Mouse (Mus musculus) lung, embryonic 16.5 days (tissue): ENCODE measurements at regions not wholly inside any gene's neighbourhood (a gene's known extent, or its start where the extent isn't known, plus 50 kb on each side); places are given as distances from the start of the nearest gene placed in this dataset.

ENCODE experiments used
- ATAC-seq: fragments of 200-750 bp; cut with Nextera tagmentation; 2 replicates; pipeline ENCODE4 v1.8.0; 2017; ENCODE audit warnings: low read depth, mild to moderate bottlenecking, moderate library complexity
- H3K27ac ChIP-seq: fragments of 300-500 bp; sonication (generic); 2 replicates; pipeline ENCODE4 v1.5.1; 2014; ENCODE audit warnings: mild to moderate bottlenecking, control low read depth, low read length
- H3K27me3 ChIP-seq: fragments of 300-500 bp; sonication (generic); 2 replicates; pipeline ENCODE4 v1.6.1; 2014; ENCODE audit warnings: low read depth, low read length, mixed read lengths; ENCODE audit not compliant: control insufficient read depth, insufficient read depth
- H3K36me3 ChIP-seq: fragments of 300-500 bp; sonication (generic); 2 replicates; pipeline ENCODE4 v1.6.1; 2014; ENCODE audit warnings: low read length; ENCODE audit not compliant: control insufficient read depth, insufficient read depth
- H3K4me1 ChIP-seq: fragments of 300-500 bp; sonication (generic); replicated peaks from 2 replicates; pipeline ENCODE4 v1.6.1; 2014; ENCODE audit warnings: low read length, mixed read lengths; ENCODE audit not compliant: control insufficient read depth, insufficient read depth
- H3K4me2 ChIP-seq: fragments of 300-500 bp; sonication (generic); 2 replicates; pipeline ENCODE4 v1.6.1; 2014; ENCODE audit warnings: low read depth, low read length, control low read depth
- H3K4me3 ChIP-seq: fragments of 300-500 bp; sonication (generic); 2 replicates; pipeline ENCODE4 v1.5.1; 2014; ENCODE audit warnings: mild to moderate bottlenecking, low read length, control low read depth
- H3K9ac ChIP-seq: fragments of 300-500 bp; sonication (generic); 2 replicates; pipeline ENCODE4 v1.6.1; 2014; ENCODE audit warnings: low read length, control low read depth
- H3K9me3 ChIP-seq: fragments of 300-500 bp; sonication (generic); 2 replicates; pipeline ENCODE4 v1.6.1; 2016; ENCODE audit warnings: low read length; ENCODE audit not compliant: control insufficient read depth
- WGBS: fragments of 180-500 bp; shearing (Covaris S2); extraction: QIAGEN DNeasy Blood & Tissue Kit; methylation state at CpG from one replicate; pipeline ENCODE4 v1.1.7; 2014; 5-methylcytosine and 5-hydroxymethylcytosine counted together

GRCm38 (mm10) chr13:83328488-83328887 lies 175.3 kb upstream of the Mef2c start:
- Histone ChIP-seq H3K4me2 (no peak overlapping the region), H3K27ac (no peak overlapping the region), H3K36me3 (no peaks in the 10 kb centered on the region), H3K4me1 (no peaks in the 10 kb centered on the region), H3K4me3 (no peak overlapping the region), H3K9ac (no peak overlapping the region), H3K27me3 (no peaks in the 10 kb centered on the region), H3K9me3 (no peaks in the 10 kb centered on the region)
- 59% methylated on average over 4 of the region's 4 CpGs for WGBS
- no peak for ATAC-seq

- H3K36me3 ChIP-seq: no peaks in the 10 kb centered on the region
- no peak overlapping the region for H3K4me3 ChIP-seq
- ATAC-seq: no peak
- 57% methylated on average over 5 of the region's 5 CpGs for WGBS
- H3K27me3 ChIP-seq: no peaks in the 10 kb centered on the region
- no peaks in the 10 kb centered on the region for H3K4me1 ChIP-seq
- no peak overlapping the region for H3K27ac ChIP-seq
- no peak overlapping the region for H3K9ac ChIP-seq
- H3K9me3 ChIP-seq: no peaks in the 10 kb centered on the region
- H3K4me2 ChIP-seq: no peak overlapping the region
These were observed 170.1 kb upstream of the Mef2c start for GRCm38 (mm10) chr13:83333728-83334127.

- Histone ChIP-seq H3K9ac (no peak overlapping the region), H3K9me3 (no peaks in the 10 kb centered on the region), H3K27ac (no peak overlapping the region), H3K36me3 (no peaks in the 10 kb centered on the region), H3K4me2 (no peak overlapping the region), H3K4me3 (no peak overlapping the region), H3K4me1 (no peaks in the 10 kb centered on the region), H3K27me3 (no peaks in the 10 kb centered on the region)
- no peak for ATAC-seq
- WGBS: 52% methylated on average over 14 of the region's 14 CpGs
These were observed 159.1 kb upstream of the Mef2c start for GRCm38 (mm10) chr13:83344611-83345319.

DNA sequence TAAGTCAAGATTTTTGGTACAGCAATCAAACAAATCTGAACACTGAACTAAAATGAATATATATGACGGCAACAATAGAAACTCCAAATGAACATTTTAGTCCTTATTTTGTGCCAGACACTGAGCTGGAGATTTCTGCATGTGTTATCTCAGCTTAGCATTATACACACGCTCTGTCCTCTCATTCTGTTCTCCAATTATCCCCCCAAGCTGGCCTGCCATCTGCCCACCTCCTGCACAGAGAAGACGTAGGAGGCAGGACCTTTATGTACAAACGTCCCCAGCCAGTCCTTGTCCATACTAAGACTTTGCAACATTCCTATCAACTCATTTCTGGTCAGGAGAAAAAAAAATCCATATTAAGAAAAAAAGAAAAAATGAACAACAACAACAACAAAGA lies 148.5 kb upstream of the Mef2c start:
- Histone ChIP-seq H3K9me3 (no peaks in the 10 kb centered on the region), H3K27me3 (no peaks in the 10 kb centered on the region), H3K9ac (no peak overlapping the region), H3K4me3 (no peak overlapping the region), H3K4me1 (no peaks in the 10 kb centered on the region), H3K36me3 (no peaks in the 10 kb centered on the region), H3K4me2 (no peak overlapping the region), H3K27ac (no peak overlapping the region)
- no peak for ATAC-seq
- WGBS: 76% methylated on average over 4 of the region's 4 CpGs

DNA sequence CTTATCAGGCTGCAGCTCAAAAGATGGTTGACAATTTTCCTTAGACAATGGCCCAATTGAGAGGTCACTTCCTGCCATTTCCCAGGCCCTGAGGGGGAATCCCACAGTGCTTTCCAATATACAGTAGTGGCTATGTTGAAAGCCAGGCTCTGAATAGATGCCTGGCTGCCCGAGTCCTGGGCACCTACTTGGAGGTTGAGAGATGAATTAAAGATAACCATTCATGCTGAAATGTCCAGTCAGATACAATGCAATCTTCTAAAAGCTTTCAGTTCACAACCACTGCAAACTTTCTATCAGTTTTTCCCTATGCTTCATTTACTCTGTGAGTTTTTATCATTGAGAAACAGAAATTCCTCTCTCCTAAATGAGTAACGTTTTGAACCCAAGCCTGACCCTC lies 143.3 kb upstream of the Mef2c start:
- 31% methylated on average over 2 of the region's 2 CpGs for WGBS
- no peaks in the 10 kb centered on the region for H3K9me3 ChIP-seq
- H3K9ac ChIP-seq: no peak overlapping the region
- H3K27me3 ChIP-seq: no peaks in the 10 kb centered on the region
- H3K4me2 ChIP-seq: no peak overlapping the region
- H3K27ac ChIP-seq: no peak overlapping the region
- H3K4me1 ChIP-seq: no peaks in the 10 kb centered on the region; the same call in 1 of the 2 replicates
- no peak for ATAC-seq
- no peaks in the 10 kb centered on the region for H3K36me3 ChIP-seq
- H3K4me3 ChIP-seq: no peak overlapping the region

DNA sequence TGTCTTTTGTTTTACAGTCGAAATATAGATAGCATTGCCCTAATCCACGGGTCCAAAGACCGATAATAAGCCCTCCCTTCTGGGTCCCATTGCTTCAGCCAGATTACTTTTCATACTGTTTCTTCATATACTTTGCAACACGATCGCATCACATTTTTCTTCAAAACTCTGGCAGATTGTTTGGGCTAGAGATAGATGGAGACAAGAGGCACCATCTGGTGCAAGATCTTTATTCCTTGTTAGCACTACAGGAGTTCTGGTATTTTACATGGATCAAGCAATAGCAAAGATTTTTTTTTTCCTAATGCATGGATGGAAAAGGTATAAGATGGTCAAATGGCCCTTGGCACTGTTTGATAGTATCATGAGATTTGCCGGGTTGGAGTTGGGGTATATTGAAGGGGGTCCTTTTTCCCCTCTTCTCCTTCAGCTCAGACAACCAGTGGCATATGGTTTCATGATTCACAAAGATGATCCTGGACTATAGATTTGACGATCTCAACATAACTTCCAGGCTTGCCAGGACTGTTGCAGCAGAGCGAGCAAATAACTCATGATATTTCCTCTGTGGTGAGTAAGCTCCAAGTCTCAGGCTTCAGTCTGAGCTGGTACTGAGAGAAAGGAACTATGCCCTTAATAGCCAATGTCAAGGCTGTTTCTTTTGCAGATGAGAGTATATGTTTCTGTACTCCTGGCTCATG lies 127.6 kb upstream of the Mef2c start:
- no peaks in the 10 kb centered on the region for H3K9me3 ChIP-seq
- H3K4me2 ChIP-seq: no peak overlapping the region
- no peak overlapping the region for H3K27ac ChIP-seq
- no peak overlapping the region for H3K9ac ChIP-seq
- no peak for ATAC-seq
- H3K4me1 ChIP-seq: 0 out of 2 replicates have a peak, but pooled peaks cover 2% of the 10 kb centered on the region
- no peaks in the 10 kb centered on the region for H3K27me3 ChIP-seq
- no peak overlapping the region for H3K4me3 ChIP-seq
- H3K36me3 ChIP-seq: no peaks in the 10 kb centered on the region
- WGBS: 85% methylated on average over 8 of the region's 8 CpGs

- Histone ChIP-seq H3K4me3 (no peak overlapping the region), H3K27me3 (no peaks in the 10 kb centered on the region), H3K4me2 (no peak overlapping the region), H3K36me3 (no peaks in the 10 kb centered on the region), H3K4me1 (no peaks in the 10 kb centered on the region), H3K27ac (no peak overlapping the region), H3K9me3 (no peaks in the 10 kb centered on the region), H3K9ac (no peak overlapping the region)
- 38% methylated on average over 3 of the region's 3 CpGs for WGBS
- ATAC-seq: no peak
These were observed 125.2 kb upstream of the Mef2c start for GRCm38 (mm10) chr13:83378644-83379043.

DNA sequence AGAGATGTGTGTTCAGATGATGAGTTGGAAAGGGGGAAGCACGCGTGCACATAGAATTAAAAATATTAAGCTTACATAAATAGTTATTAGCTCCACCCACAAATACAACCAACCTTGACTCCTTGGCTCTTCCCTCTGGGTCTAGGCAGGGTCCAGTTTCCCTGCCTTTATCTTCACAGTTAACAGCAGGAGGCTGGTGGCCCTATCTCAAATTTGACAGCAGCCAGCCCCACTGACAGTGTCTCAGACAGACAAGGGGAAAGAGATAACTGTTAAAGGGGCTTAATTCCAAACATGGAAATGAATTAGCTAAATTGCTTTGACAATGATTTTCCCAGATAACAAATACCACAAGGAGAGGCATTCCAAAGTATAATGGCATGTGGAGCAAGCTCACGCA lies 121.2 kb upstream of the Mef2c start:
- no peak overlapping the region for H3K9ac ChIP-seq
- no peak for ATAC-seq
- H3K27ac ChIP-seq: no peak overlapping the region
- 83% methylated on average over 3 of the region's 3 CpGs for WGBS
- H3K4me3 ChIP-seq: no peak overlapping the region
- H3K27me3 ChIP-seq: no peaks in the 10 kb centered on the region
- no peaks in the 10 kb centered on the region for H3K36me3 ChIP-seq
- H3K4me2 ChIP-seq: no peak overlapping the region
- no peaks in the 10 kb centered on the region for H3K4me1 ChIP-seq
- H3K9me3 ChIP-seq: no peaks in the 10 kb centered on the region

GRCm38 (mm10) chr13:83394773-83395172 lies 109.1 kb upstream of the Mef2c start:
- ATAC-seq: no peak
- Histone ChIP-seq H3K27me3 (no peaks in the 10 kb centered on the region), H3K9ac (no peak overlapping the region)

More at GRCm38 (mm10) chr13:83394773-83395172, 109.1 kb upstream of the Mef2c start:
- Histone ChIP-seq H3K4me1 (no peaks in the 10 kb centered on the region), H3K36me3 (no peaks in the 10 kb centered on the region), H3K4me2 (no peak overlapping the region), H3K9me3 (no peaks in the 10 kb centered on the region), H3K27ac (no peak overlapping the region), H3K4me3 (no peak overlapping the region)
- WGBS: 38% methylated on average over 1 of the region's 1 CpGs
